23 mouse cellular contexts compared by ENCODE assay signal in genomic region chr2:31460920-31461319, GRCm38 (mm10). TPM values are rescaled to one million over a fixed set of nuclear protein-coding genes. Genes with fewer than 3 reads are reported as not detected.
DNase-seq lines count a peak whose midpoint lies in the region; ATAC-seq and TF ChIP-seq lines count a peak whose summit lies in the region.
"Had no signal": no experiment of that assay in that cellular context is flagged by ENCODE, and none has a peak within 500 bp of the region (broad histone marks: within the 10 kb centered on the region; RNA-seq: fewer than 3 reads in every experiment).

No protein-coding gene starts in this region.

- H3K4me2 ChIP-seq in liver, embryonic 13.5 days = no peak overlapping the region
- no peak overlapping the region for H3K4me2 ChIP-seq in liver, embryonic 12.5 days
- peak overlapping the region; percentile 74; the same call in 1 of the 2 replicates for H3K4me2 ChIP-seq in intestine, postnatal 0 days (replicated peaks; ENCODE audit: low read depth)

- WGBS in liver, embryonic 13.5 days (ENCODE audit: insufficient replicate concordance) = 63% methylated on average over 7 of the region's 7 CpGs
- 70% methylated on average over 7 of the region's 7 CpGs for WGBS in liver, embryonic 12.5 days (ENCODE audit: insufficient replicate concordance)
- 64% methylated on average over 7 of the region's 7 CpGs for WGBS in intestine, postnatal 0 days

- H3K4me3 ChIP-seq in liver, embryonic 13.5 days (replicated peaks) = no peak overlapping the region
- H3K4me3 ChIP-seq in liver, embryonic 12.5 days = no peak overlapping the region
- no peak overlapping the region for H3K4me3 ChIP-seq in intestine, postnatal 0 days (ENCODE audit: low read depth, low read length)

- peaks cover 38% of the 10 kb centered on the region for H3K4me1 ChIP-seq in liver, embryonic 13.5 days (replicated peaks)
- H3K4me1 ChIP-seq in liver, embryonic 12.5 days = peaks cover 27% of the 10 kb centered on the region
- H3K4me1 ChIP-seq in intestine, postnatal 0 days (replicated peaks; ENCODE audit: control insufficient read depth, insufficient read depth, low read length) = 0 out of 2 replicates have a peak, but pooled peaks cover 11% of the 10 kb centered on the region

- DNase-seq in liver, embryonic 13.5 days = no peak
- DNase-seq in MN1 (ENCODE audit: low spot score) = peak; percentile 50
- DNase-seq in layer of hippocampus, postnatal 10 days (ENCODE audit: low spot score in 2 of 2) = no peak
- no peak for DNase-seq in ovary, postnatal 10 days (ENCODE audit: low spot score)
- DNase-seq: adrenal gland, adult 8-10 months; adrenal gland, postnatal 25 days; cerebellum, adult 11-12 months; cerebellum, adult 8-10 months; cerebellum, postnatal 10 days; cerebellum, postnatal 36 days; embryo, embryonic 11 days; gastrocnemius, postnatal 10 days; gastrocnemius, postnatal 36 days; heart, adult 2 months; heart, postnatal 14 days; heart, postnatal 4 days had no signal

- no peaks in the 10 kb centered on the region for H3K9me3 ChIP-seq in liver, embryonic 13.5 days (replicated peaks)
- H3K9me3 ChIP-seq in liver, embryonic 12.5 days (replicated peaks) = no peaks in the 10 kb centered on the region
- H3K9me3 ChIP-seq in intestine, postnatal 0 days (ENCODE audit: control insufficient read depth) = no peaks in the 10 kb centered on the region
- H3K9me3 ChIP-seq: forebrain, embryonic 10.5 days; forebrain, embryonic 13.5 days; heart, embryonic 10.5 days; heart, embryonic 13.5 days had no signal

- no peaks in the 10 kb centered on the region for H3K36me3 ChIP-seq in liver, embryonic 13.5 days
- H3K36me3 ChIP-seq in liver, embryonic 12.5 days = no peaks in the 10 kb centered on the region
- H3K36me3 ChIP-seq in intestine, postnatal 0 days (ENCODE audit: control insufficient read depth, insufficient read depth) = no peaks in the 10 kb centered on the region
- H3K36me3 ChIP-seq: forebrain, embryonic 10.5 days; heart, embryonic 10.5 days; heart, embryonic 13.5 days had no signal

- ATAC-seq in liver, embryonic 13.5 days (ENCODE audit: low read depth) = no peak
- no peak for ATAC-seq in liver, embryonic 12.5 days
- no peak for ATAC-seq in intestine, postnatal 0 days

- TF ChIP-seq CTCF in intestine, postnatal 0 days (IDR thresholded peaks at IDR 0.05; ENCODE audit: low read depth) = no peak

- peaks cover 26% of the 10 kb centered on the region for H3K27me3 ChIP-seq in liver, embryonic 13.5 days
- H3K27me3 ChIP-seq in liver, embryonic 12.5 days (replicated peaks) = peaks cover 75% of the 10 kb centered on the region
- H3K27me3 ChIP-seq in intestine, postnatal 0 days (replicated peaks; ENCODE audit: control insufficient read depth, insufficient read depth, low read length) = no peaks in the 10 kb centered on the region

- peak overlapping the region; percentile 74; the same call in 1 of the 2 replicates for H3K27ac ChIP-seq in liver, embryonic 13.5 days
- no peak overlapping the region for H3K27ac ChIP-seq in liver, embryonic 12.5 days
- H3K27ac ChIP-seq in intestine, postnatal 0 days (ENCODE audit: low read depth, low read length) = peak overlapping the region; percentile 87; the same call in 1 of the 2 replicates
- H3K27ac ChIP-seq: forebrain, embryonic 13.5 days; heart, adult 2 months; heart, embryonic 13.5 days; hindbrain, embryonic 14.5 days had no signal

- H3K9ac ChIP-seq in liver, embryonic 13.5 days = no peak overlapping the region
- no peak overlapping the region for H3K9ac ChIP-seq in liver, embryonic 12.5 days
- no peak overlapping the region for H3K9ac ChIP-seq in intestine, postnatal 0 days (ENCODE audit: low read depth, low read length)

RNA-seq across cellular contexts. Expression of gene Ass1, which starts 9.1 kb away (rescaled TPM):
- polyA plus RNA-seq in liver, embryonic 13.5 days (2015; fragmentation: Nextera tagmentation; extraction: Ambion mirVana) = 75.3 and 87.1 TPM in 2 replicates
- 58.9 and 59.9 TPM in 2 replicates for polyA plus RNA-seq in liver, embryonic 12.5 days (2016; fragmentation: Nextera tagmentation; extraction: Ambion mirVana)
- polyA plus RNA-seq in intestine, postnatal 0 days (2015; fragmentation: Nextera tagmentation; extraction: Ambion mirVana) = 492 and 545 TPM in 2 replicates
- total RNA-seq in layer of hippocampus, postnatal 10 days (2021) = 10 to 100 TPM; 13.6 to 17.6 TPM
